Mouse (Mus musculus) forebrain, postnatal 0 days (tissue): ENCODE measurements around the gene Ankrd44. TPM values are rescaled to one million over a fixed set of nuclear protein-coding genes. Genes with fewer than 3 reads are reported as not detected.

ENCODE experiments used
- ATAC-seq: fragments of 200-750 bp; cut with Nextera tagmentation; 2 replicates; pipeline ENCODE4 v1.8.0; 2017; ENCODE audit warnings: mild to moderate bottlenecking, moderate library complexity
- DNase-seq: peaks from one replicate; pipeline ENCODE4 v3.0.0-alpha.2; 2015
- H3K27ac ChIP-seq: fragments of 300-500 bp; sonication (generic); 2 replicates; pipeline ENCODE4 v1.5.1; 2014; ENCODE audit warnings: low read depth, mild to moderate bottlenecking, antibody characterized with exemption, low read length, moderate library complexity, mixed read lengths
- H3K27me3 ChIP-seq: fragments of 300-500 bp; sonication (generic); 2 replicates; pipeline ENCODE4 v1.6.1; 2014; ENCODE audit warnings: mild to moderate bottlenecking, low read length, mixed read lengths; ENCODE audit not compliant: insufficient read depth
- H3K36me3 ChIP-seq: fragments of 300-500 bp; sonication (generic); 2 replicates; pipeline ENCODE4 v1.6.1; 2014; ENCODE audit warnings: mild to moderate bottlenecking, moderate library complexity; ENCODE audit not compliant: insufficient read depth
- H3K4me1 ChIP-seq: fragments of 300-500 bp; sonication (generic); 2 replicates; pipeline ENCODE4 v1.6.1; 2014; ENCODE audit warnings: antibody characterized with exemption; ENCODE audit not compliant: insufficient read depth
- H3K4me2 ChIP-seq: fragments of 300-500 bp; sonication (generic); 2 replicates; pipeline ENCODE4 v1.6.1; 2014; ENCODE audit warnings: low read depth, mild to moderate bottlenecking, moderate library complexity
- H3K4me3 ChIP-seq: fragments of 300-500 bp; sonication (generic); 2 replicates; pipeline ENCODE4 v1.5.1; 2014; ENCODE audit warnings: low read depth, low read length, mixed read lengths
- H3K9ac ChIP-seq: fragments of 300-500 bp; sonication (generic); 2 replicates; pipeline ENCODE4 v1.6.1; 2014; ENCODE audit warnings: mild to moderate bottlenecking
- H3K9me3 ChIP-seq: fragments of 300-500 bp; sonication (generic); 2 replicates; pipeline ENCODE4 v1.6.1; 2016; ENCODE audit warnings: low read length
- CTCF ChIP-seq: sonication (generic); IDR thresholded peaks from 2 replicates; pipeline ENCODE4 v1.5.1; 2016; ENCODE audit warnings: antibody characterized with exemption, control low read depth, low read depth
- WGBS: fragments of 180-500 bp; shearing (Covaris S2); extraction: QIAGEN DNeasy Blood & Tissue Kit; methylation state at CpG from one replicate; pipeline ENCODE4 v1.1.7; 2014; 5-methylcytosine and 5-hydroxymethylcytosine counted together
- polyA plus RNA-seq: library from polyadenylated mRNA; unstranded; fragments of >200 nt; fragmentation: Nextera tagmentation; extraction: Ambion mirVana; gene quantifications from 2 replicates; pipeline ENCODE4 v1.2.1, GENCODE M21; 2015
- total RNA-seq: library from RNA; depleted of rRNA; stranded (reverse); fragments of >200 nt; gene quantifications from 2 replicates; pipeline ENCODE4 v1.2.3, GENCODE M21; 2014

Ankrd44 gene
- total and polyA plus RNA-seq, 2 experiments from 2014 or later = 12.8 to 88.1 TPM

DNA sequence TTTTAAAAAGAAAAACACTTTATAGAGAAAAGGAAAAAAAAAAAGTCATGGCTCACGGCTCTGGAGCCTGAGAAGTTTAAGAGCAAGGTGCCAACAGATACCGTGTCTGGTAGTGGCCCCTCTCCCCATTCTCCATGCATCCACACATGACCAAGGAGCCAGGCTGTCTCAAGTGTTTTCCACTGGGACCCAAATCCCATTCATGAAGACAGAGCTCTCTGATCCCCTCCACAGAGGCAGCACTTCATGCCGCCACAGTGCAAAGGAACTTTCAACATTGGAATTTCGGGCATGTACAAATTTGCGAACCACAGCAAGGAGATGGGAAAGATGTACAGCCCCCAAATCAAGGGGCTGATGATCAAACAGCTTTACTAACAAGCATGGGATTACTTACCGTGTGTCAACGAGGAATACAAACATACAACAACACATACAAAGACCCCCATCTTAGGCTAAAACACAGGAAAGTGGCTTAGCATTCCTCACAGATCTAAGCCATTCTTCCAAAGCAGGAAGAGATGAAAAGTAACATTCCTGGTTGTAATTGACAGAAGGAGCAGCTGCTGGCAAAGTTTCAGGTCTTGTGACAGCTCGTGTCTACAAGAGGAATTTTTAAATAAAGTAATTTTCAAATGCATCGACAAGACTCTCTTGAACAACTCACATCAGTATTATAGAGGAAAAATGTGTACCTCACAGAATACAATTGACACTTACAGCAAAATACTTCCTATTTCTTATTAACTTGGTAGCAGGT lies 53.1 kb downstream of the Ankrd44 start:
- no peak overlapping the region for H3K27ac ChIP-seq
- no peak overlapping the region for H3K9ac ChIP-seq
- 0 out of 2 replicates have a peak, but pooled peaks cover 5% of the 10 kb centered on the region for H3K4me1 ChIP-seq
- no peak for TF ChIP-seq CTCF
- no peak overlapping the region for H3K4me2 ChIP-seq
- ATAC-seq (no peak), DNase-seq (peak; percentile 53)
- H3K4me3 ChIP-seq = no peak overlapping the region
- no peaks in the 10 kb centered on the region for H3K9me3 ChIP-seq
- no peaks in the 10 kb centered on the region for H3K36me3 ChIP-seq
- H3K27me3 ChIP-seq = no peaks in the 10 kb centered on the region
- WGBS = 45% methylated on average over 9 of the region's 9 CpGs

DNA sequence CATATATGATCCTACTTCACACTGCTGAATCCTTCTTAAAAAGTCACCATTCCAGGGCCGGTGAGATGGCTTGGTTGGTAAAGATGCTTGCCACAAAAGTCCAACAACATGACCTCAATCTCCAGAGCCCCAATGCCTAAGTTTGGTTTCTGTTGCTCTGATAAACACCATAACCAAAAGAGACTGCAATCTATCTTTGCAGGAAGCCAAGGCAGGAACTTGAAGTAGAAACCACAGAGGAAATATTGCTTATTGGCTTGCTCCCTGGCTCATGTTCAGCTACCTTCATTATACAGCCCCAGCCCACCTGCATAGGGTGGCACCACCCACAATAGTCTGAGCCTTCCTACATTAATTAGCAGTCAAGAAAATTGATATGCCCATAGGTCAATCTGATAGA lies 54.9 kb downstream of the Ankrd44 start:
- Histone ChIP-seq H3K9me3 (no peaks in the 10 kb centered on the region), H3K27ac (no peak overlapping the region), H3K4me3 (no peak overlapping the region), H3K36me3 (no peaks in the 10 kb centered on the region), H3K27me3 (no peaks in the 10 kb centered on the region), H3K4me1 (0 out of 2 replicates have a peak, but pooled peaks cover 6% of the 10 kb centered on the region), H3K4me2 (no peak overlapping the region), H3K9ac (no peak overlapping the region)
- 100% methylated on average over 1 of the region's 1 CpGs for WGBS
- DNase-seq (no peak), ATAC-seq (no peak)
- TF ChIP-seq CTCF = no peak

DNA sequence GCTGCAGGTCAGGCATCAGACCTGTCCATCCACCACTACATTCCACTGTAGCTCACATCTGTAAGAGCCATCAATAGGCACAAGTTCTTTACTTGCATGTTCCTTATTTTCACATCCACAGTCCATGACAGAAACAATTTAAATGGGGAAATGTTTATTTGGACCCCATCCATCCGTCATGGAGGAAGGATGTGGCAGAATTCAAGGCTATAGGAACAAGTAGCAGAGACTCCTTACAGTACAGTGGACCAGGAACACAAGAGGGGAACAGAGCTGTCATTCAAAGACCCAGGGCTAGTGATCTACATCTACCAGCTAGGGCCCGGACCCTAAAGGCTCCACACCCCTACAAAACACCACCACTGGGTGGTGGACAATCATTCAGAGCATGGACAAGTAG lies 55.6 kb downstream of the Ankrd44 start:
- WGBS = 98% methylated on average over 2 of the region's 2 CpGs
- no peak overlapping the region for H3K27ac ChIP-seq
- 0 out of 2 replicates have a peak, but pooled peaks cover 6% of the 10 kb centered on the region for H3K4me1 ChIP-seq
- ATAC-seq (no peak), DNase-seq (no peak)
- no peak for TF ChIP-seq CTCF
- H3K36me3 ChIP-seq = no peaks in the 10 kb centered on the region
- no peaks in the 10 kb centered on the region for H3K9me3 ChIP-seq
- H3K4me2 ChIP-seq = no peak overlapping the region
- no peak overlapping the region for H3K9ac ChIP-seq
- no peak overlapping the region for H3K4me3 ChIP-seq
- no peaks in the 10 kb centered on the region for H3K27me3 ChIP-seq

DNA sequence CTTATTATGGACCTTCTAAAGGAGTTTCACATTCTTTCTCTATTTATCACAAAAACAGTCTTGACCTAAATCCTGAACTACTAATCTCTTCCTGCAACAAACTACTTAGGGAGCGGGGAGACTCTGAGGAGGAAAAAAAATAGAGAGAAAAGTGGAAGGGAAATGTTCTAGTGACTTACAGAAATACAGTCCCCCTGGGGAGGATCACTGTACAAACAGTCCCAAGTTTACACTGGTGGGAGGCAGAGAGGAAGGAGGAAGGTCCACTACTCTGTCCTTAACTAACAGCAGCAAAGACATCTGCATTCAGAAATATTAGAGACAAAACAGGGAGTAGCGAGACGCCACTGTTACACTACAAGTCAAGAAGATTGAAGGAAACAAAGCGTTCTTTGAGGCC lies 59.0 kb downstream of the Ankrd44 start:
- Histone ChIP-seq H3K27ac (no peak overlapping the region), H3K4me2 (no peak overlapping the region), H3K4me3 (no peak overlapping the region), H3K36me3 (no peaks in the 10 kb centered on the region), H3K9me3 (no peaks in the 10 kb centered on the region), H3K27me3 (no peaks in the 10 kb centered on the region), H3K4me1 (0 out of 2 replicates have a peak, but pooled peaks cover 6% of the 10 kb centered on the region), H3K9ac (no peak overlapping the region)
- no peak for TF ChIP-seq CTCF
- DNase-seq = no peak
- ATAC-seq = no peak
- 33% methylated on average over 4 of the region's 4 CpGs for WGBS

DNA sequence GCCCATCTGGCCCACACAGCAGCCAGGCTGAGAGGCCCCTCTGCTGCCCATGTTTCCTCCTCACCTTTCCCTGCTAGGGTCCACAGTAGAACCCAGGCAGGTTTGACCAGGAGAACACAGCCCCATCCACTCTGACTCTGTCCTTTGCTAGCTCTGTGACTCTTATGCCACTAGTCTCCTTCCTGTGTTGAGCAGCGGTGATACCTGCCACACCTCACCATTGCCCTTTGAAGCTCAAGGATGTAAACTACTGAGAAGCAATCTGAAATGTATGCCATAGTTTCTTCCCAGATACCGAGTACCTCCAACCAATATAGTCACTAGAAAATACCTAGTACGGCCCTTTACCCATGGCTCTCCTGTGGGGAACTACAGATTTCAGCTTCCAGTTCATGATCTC lies 60.1 kb downstream of the Ankrd44 start:
- H3K27me3 ChIP-seq = no peaks in the 10 kb centered on the region
- no peak overlapping the region for H3K27ac ChIP-seq
- DNase-seq = no peak
- ATAC-seq = no peak
- 0 out of 2 replicates have a peak, but pooled peaks cover 6% of the 10 kb centered on the region for H3K4me1 ChIP-seq
- TF ChIP-seq CTCF = no peak
- H3K36me3 ChIP-seq = no peaks in the 10 kb centered on the region
- no peak overlapping the region for H3K4me2 ChIP-seq
- H3K4me3 ChIP-seq = no peak overlapping the region
- no peak overlapping the region for H3K9ac ChIP-seq
- H3K9me3 ChIP-seq = no peaks in the 10 kb centered on the region
- 91% methylated on average over 3 of the region's 3 CpGs for WGBS

DNA sequence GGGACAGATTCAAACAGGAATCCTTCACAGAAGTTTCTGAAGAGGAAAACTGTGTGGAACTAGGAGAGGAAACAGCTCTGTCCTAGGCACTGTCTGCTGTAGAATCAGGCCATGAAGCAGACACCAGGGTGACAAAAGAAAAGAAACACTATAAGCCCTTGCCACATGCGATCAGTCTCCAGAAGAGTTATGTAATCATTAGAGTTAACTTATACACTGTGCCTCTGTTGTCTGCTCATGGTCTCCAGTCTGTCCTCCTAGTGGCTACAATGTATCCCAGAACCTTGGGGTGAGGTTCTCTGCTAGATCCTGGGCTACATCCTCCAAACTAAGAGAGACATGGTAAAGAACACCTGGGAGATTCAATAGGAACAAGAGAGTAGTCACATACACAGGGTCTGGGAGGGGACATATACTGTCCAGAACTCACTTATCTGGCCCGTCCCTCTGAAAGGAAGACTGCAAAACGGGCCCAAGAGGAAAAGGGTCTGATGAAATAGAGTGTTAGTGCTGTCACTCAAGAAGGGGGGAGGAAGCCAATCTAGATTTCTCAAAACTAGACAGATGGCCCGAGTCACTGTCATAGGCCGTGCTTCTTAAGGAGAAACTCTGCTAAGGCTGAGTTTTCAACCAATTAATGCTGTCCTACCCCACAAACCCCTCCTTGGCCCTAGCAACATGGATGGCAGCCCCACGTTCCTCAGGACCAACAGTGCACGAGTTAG lies 61.1 kb downstream of the Ankrd44 start:
- Histone ChIP-seq H3K4me1 (0 out of 2 replicates have a peak, but pooled peaks cover 6% of the 10 kb centered on the region), H3K27me3 (no peaks in the 10 kb centered on the region), H3K4me3 (no peak overlapping the region), H3K4me2 (no peak overlapping the region), H3K9me3 (no peaks in the 10 kb centered on the region), H3K9ac (no peak overlapping the region), H3K36me3 (no peaks in the 10 kb centered on the region), H3K27ac (no peak overlapping the region)
- DNase-seq = no peak
- ATAC-seq = no peak
- WGBS = 84% methylated on average over 7 of the region's 7 CpGs
- no peak for TF ChIP-seq CTCF

DNA sequence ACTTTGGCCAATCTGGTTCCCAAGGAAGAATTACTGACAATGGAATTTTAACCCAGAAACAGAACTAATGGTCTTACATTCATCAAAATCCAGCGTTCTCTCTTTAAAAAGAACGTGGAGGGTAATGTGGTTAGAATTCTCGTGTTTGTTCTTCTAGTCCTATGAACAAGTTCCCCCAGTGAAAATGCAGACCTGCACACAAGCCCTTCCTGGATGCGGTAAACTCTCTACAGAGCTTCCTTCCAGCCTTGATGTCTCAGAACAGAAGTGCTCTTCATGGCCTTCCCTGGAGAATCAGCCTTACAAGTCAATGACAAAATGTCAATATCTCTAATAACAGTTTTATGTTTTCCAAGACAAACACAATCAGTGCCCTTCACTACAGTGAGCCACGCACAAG lies 65.8 kb downstream of the Ankrd44 start:
- Histone ChIP-seq H3K9ac (no peak overlapping the region), H3K27me3 (no peaks in the 10 kb centered on the region), H3K9me3 (no peaks in the 10 kb centered on the region), H3K4me1 (no peaks in the 10 kb centered on the region), H3K27ac (no peak overlapping the region), H3K4me3 (no peak overlapping the region), H3K36me3 (no peaks in the 10 kb centered on the region), H3K4me2 (no peak overlapping the region)
- ATAC-seq (no peak), DNase-seq (no peak)
- TF ChIP-seq CTCF = no peak
- 81% methylated on average over 5 of the region's 5 CpGs for WGBS
